ENCODE assay signal across 12 mouse cellular contexts in genomic region chr11:115898446-115898845, GRCm38 (mm10). TPM values are rescaled to one million over a fixed set of nuclear protein-coding genes. Genes with fewer than 3 reads are reported as not detected.
DNase-seq lines count a peak whose midpoint lies in the region; ATAC-seq and TF ChIP-seq lines count a peak whose summit lies in the region.
"Had no signal": no experiment of that assay in that cellular context is flagged by ENCODE, and none has a peak within 500 bp of the region (broad histone marks: within the 10 kb centered on the region; RNA-seq: fewer than 3 reads in every experiment).

No protein-coding gene starts in this region.

- no peaks in the 10 kb centered on the region for H3K27me3 ChIP-seq in kidney, embryonic 15.5 days
- H3K27me3 ChIP-seq in G1E (ENCODE audit: insufficient read depth, low read length) = no peaks in the 10 kb centered on the region
- no peaks in the 10 kb centered on the region for H3K27me3 ChIP-seq in liver, embryonic 12.5 days (replicated peaks)
- no peaks in the 10 kb centered on the region for H3K27me3 ChIP-seq in lung, postnatal 0 days (replicated peaks; ENCODE audit: insufficient read depth, low read length)

- DNase-seq in kidney, adult 11 months = no peak
- DNase-seq in G1E (ENCODE audit: low spot score) = no peak
- peak; percentile 76 to 81 for DNase-seq in thymus, postnatal 10 days (ENCODE audit: low spot score in 2 of 2)
- DNase-seq in cerebellum, adult 8-10 months = no peak
- no peak for DNase-seq in lung, postnatal 0 days (ENCODE audit: low spot score)
- no peak for DNase-seq in cerebellum, adult 9-10 months
- DNase-seq: adrenal gland, adult 2 months had no signal

- 81% methylated on average over 7 of the region's 7 CpGs for WGBS in kidney, embryonic 15.5 days
- 50% methylated on average over 7 of the region's 7 CpGs for WGBS in liver, embryonic 12.5 days (ENCODE audit: insufficient replicate concordance)
- WGBS in lung, postnatal 0 days = 76% methylated on average over 7 of the region's 7 CpGs

- no peak for TF ChIP-seq CTCF in G1E (IDR thresholded peaks at IDR 0.05; ENCODE audit: low read depth, low read length)
- TF ChIP-seq CTCF in lung, postnatal 0 days (IDR thresholded peaks at IDR 0.05) = no peak

- peaks cover 31% of the 10 kb centered on the region for H3K36me3 ChIP-seq in kidney, embryonic 15.5 days
- peaks cover 81% of the 10 kb centered on the region for H3K36me3 ChIP-seq in G1E (replicated peaks)
- H3K36me3 ChIP-seq in liver, embryonic 12.5 days = peaks cover 49% of the 10 kb centered on the region
- H3K36me3 ChIP-seq in lung, postnatal 0 days (ENCODE audit: insufficient read depth, low read length) = peaks cover 4% of the 10 kb centered on the region; the same call in 1 of the 2 replicates

- ATAC-seq in kidney, embryonic 15.5 days (replicated peaks; ENCODE audit: low FRiP score) = no peak
- no peak for ATAC-seq in G1E (ENCODE audit: extremely low read depth, insufficient number of reproducible peaks, low FRiP score, poor library complexity, severe bottlenecking)
- ATAC-seq in liver, embryonic 12.5 days = no peak
- ATAC-seq in lung, postnatal 0 days = no peak

- 0 out of 2 replicates have a peak overlapping the region, but pooled peaks have one; percentile 0 for H3K9ac ChIP-seq in kidney, embryonic 15.5 days
- H3K9ac ChIP-seq in liver, embryonic 12.5 days = peak overlapping the region; percentile 83
- no peak overlapping the region for H3K9ac ChIP-seq in lung, postnatal 0 days (replicated peaks; ENCODE audit: low read depth)

- no peak overlapping the region for H3K4me3 ChIP-seq in kidney, embryonic 15.5 days (replicated peaks)
- H3K4me3 ChIP-seq in G1E (ENCODE audit: low read depth, low read length) = peak overlapping the region; percentile 15; the same call in 1 of the 2 replicates
- no peak overlapping the region for H3K4me3 ChIP-seq in liver, embryonic 12.5 days
- no peak overlapping the region for H3K4me3 ChIP-seq in lung, postnatal 0 days (ENCODE audit: low read depth, low read length)
- H3K4me3 ChIP-seq: forebrain, embryonic 10.5 days; gastrocnemius, adult 2 months had no signal

- TF ChIP-seq EP300 in lung, postnatal 0 days (IDR thresholded peaks at IDR 0.05) = no peak

- H3K27ac ChIP-seq in kidney, embryonic 15.5 days = peak overlapping the region; percentile 90
- peak overlapping the region; percentile 100 for H3K27ac ChIP-seq in liver, embryonic 12.5 days
- H3K27ac ChIP-seq in lung, postnatal 0 days (ENCODE audit: low read length) = no peak overlapping the region
- H3K27ac ChIP-seq: forebrain, embryonic 10.5 days; gastrocnemius, adult 2 months; macrophage had no signal

- no peaks in the 10 kb centered on the region for H3K9me3 ChIP-seq in kidney, embryonic 15.5 days (replicated peaks)
- H3K9me3 ChIP-seq in G1E (replicated peaks) = no peaks in the 10 kb centered on the region
- no peaks in the 10 kb centered on the region for H3K9me3 ChIP-seq in liver, embryonic 12.5 days (replicated peaks)
- H3K9me3 ChIP-seq in lung, postnatal 0 days (ENCODE audit: low read length) = no peaks in the 10 kb centered on the region
- H3K9me3 ChIP-seq: forebrain, embryonic 10.5 days had no signal

- H3K4me2 ChIP-seq in kidney, embryonic 15.5 days = no peak overlapping the region
- peak overlapping the region; percentile 79 for H3K4me2 ChIP-seq in liver, embryonic 12.5 days
- no peak overlapping the region for H3K4me2 ChIP-seq in lung, postnatal 0 days (replicated peaks; ENCODE audit: low read depth, low read length)

- H3K4me1 ChIP-seq in kidney, embryonic 15.5 days = peaks cover 50% of the 10 kb centered on the region
- peaks cover 63% of the 10 kb centered on the region for H3K4me1 ChIP-seq in G1E (ENCODE audit: insufficient read depth, low read depth, low read length)
- H3K4me1 ChIP-seq in liver, embryonic 12.5 days = peaks cover 59% of the 10 kb centered on the region
- peaks cover 26% of the 10 kb centered on the region; the same call in 1 of the 2 replicates for H3K4me1 ChIP-seq in lung, postnatal 0 days (ENCODE audit: insufficient read depth, low read depth, low read length)

RNA-seq across cellular contexts. Expression of gene Smim5, which starts 1.3 kb away (rescaled TPM):
- polyA plus RNA-seq in kidney, embryonic 15.5 days (2015; fragmentation: Nextera tagmentation; extraction: Ambion mirVana) = 3.9 and 4.1 TPM in 2 replicates
- total RNA-seq in G1E (2014; fragmentation: Nextera tagmentation) (8.0 and 14.7 TPM in 2 replicates), G1E (2017) (30.0 and 38.1 TPM in 2 replicates)
- 10.0 and 11.7 TPM in 2 replicates for polyA plus RNA-seq in G1E (2012)
- polyA plus RNA-seq in liver, embryonic 12.5 days (2016; fragmentation: Nextera tagmentation; extraction: Ambion mirVana) = 47.5 and 48.9 TPM in 2 replicates
- polyA plus RNA-seq in lung, postnatal 0 days (2015; fragmentation: Nextera tagmentation; extraction: Ambion mirVana) = 25.8 and 27.6 TPM in 2 replicates

RNA-seq across cellular contexts. Expression of gene Smim6, which starts 13.4 kb away (rescaled TPM):
- 9.1 and 9.9 TPM in 2 replicates for polyA plus RNA-seq in kidney, embryonic 15.5 days (2015; fragmentation: Nextera tagmentation; extraction: Ambion mirVana)
- total RNA-seq in G1E (2014; fragmentation: Nextera tagmentation) (2.4 TPM in 1 of 2 replicates, not detected in the other), G1E (2017) (0.23 TPM in 1 of 2 replicates, not detected in the other)
- not detected in 2 replicates for polyA plus RNA-seq in G1E (2012)
- polyA plus RNA-seq in liver, embryonic 12.5 days (2016; fragmentation: Nextera tagmentation; extraction: Ambion mirVana) = 3.1 and 3.7 TPM in 2 replicates
- 58.1 and 61.5 TPM in 2 replicates for polyA plus RNA-seq in lung, postnatal 0 days (2015; fragmentation: Nextera tagmentation; extraction: Ambion mirVana)
- total RNA-seq: adrenal gland, adult 2 months; gastrocnemius, adult 2 months had no signal
- polyA plus RNA-seq: adrenal gland, adult 2 months; macrophage had no signal

RNA-seq across cellular contexts. Expression of gene Sap30bp, which starts 34.6 kb away (rescaled TPM):
- polyA plus RNA-seq in kidney, embryonic 15.5 days (2015; fragmentation: Nextera tagmentation; extraction: Ambion mirVana) = 41.6 and 44.5 TPM in 2 replicates
- 28.7 and 30.8 TPM in 2 replicates for total RNA-seq in G1E (2014; fragmentation: Nextera tagmentation)
- 110 and 131 TPM in 2 replicates for total RNA-seq in G1E (2017)
- polyA plus RNA-seq in G1E (2012) = 23.4 and 27.8 TPM in 2 replicates
- polyA plus RNA-seq in liver, embryonic 12.5 days (2016; fragmentation: Nextera tagmentation; extraction: Ambion mirVana) = 23.1 and 24.5 TPM in 2 replicates
- 21.2 and 22.8 TPM in 2 replicates for polyA plus RNA-seq in lung, postnatal 0 days (2015; fragmentation: Nextera tagmentation; extraction: Ambion mirVana)

RNA-seq across cellular contexts. Expression of gene Recql5, which starts 34.8 kb away (rescaled TPM):
- 21.3 and 24.3 TPM in 2 replicates for polyA plus RNA-seq in kidney, embryonic 15.5 days (2015; fragmentation: Nextera tagmentation; extraction: Ambion mirVana)
- total RNA-seq in G1E (2014; fragmentation: Nextera tagmentation) = 17.4 and 24.9 TPM in 2 replicates
- total RNA-seq in G1E (2017) = 16.0 and 23.6 TPM in 2 replicates
- polyA plus RNA-seq in G1E (2012) = 17.3 and 17.4 TPM in 2 replicates
- polyA plus RNA-seq in liver, embryonic 12.5 days (2016; fragmentation: Nextera tagmentation; extraction: Ambion mirVana) = 14.9 and 17.6 TPM in 2 replicates
- polyA plus RNA-seq in lung, postnatal 0 days (2015; fragmentation: Nextera tagmentation; extraction: Ambion mirVana) = 9.2 and 9.9 TPM in 2 replicates

RNA-seq across cellular contexts. Expression of gene Myo15b, which starts 40.2 kb away (rescaled TPM):
- 8.0 and 11.1 TPM in 2 replicates for polyA plus RNA-seq in kidney, embryonic 15.5 days (2015; fragmentation: Nextera tagmentation; extraction: Ambion mirVana)
- total RNA-seq in G1E (2014; fragmentation: Nextera tagmentation) (1.1 TPM in 1 of 2 replicates, not detected in the other), G1E (2017) (0.16 and 0.17 TPM in 2 replicates)
- 0.33 and 0.35 TPM in 2 replicates for polyA plus RNA-seq in G1E (2012)
- 0.38 and 0.83 TPM in 2 replicates for polyA plus RNA-seq in liver, embryonic 12.5 days (2016; fragmentation: Nextera tagmentation; extraction: Ambion mirVana)
- polyA plus RNA-seq in lung, postnatal 0 days (2015; fragmentation: Nextera tagmentation; extraction: Ambion mirVana) = 0.57 and 0.68 TPM in 2 replicates
- total RNA-seq: gastrocnemius, adult 2 months had no signal

Comparison
In these comparisons a context has a peak if more than half of its experiments do, and no peak if none do; other contexts are left out.
1. DNase-seq: peak in thymus, postnatal 10 days (2 of 2); none in kidney, adult 11 months (single experiment), G1E (single experiment), cerebellum, adult 8-10 months (single experiment), lung, postnatal 0 days (single experiment) and cerebellum, adult 9-10 months (single experiment).